Comparison of ENCODE assay signal across 10 mouse cellular contexts in the genomic region with DNA sequence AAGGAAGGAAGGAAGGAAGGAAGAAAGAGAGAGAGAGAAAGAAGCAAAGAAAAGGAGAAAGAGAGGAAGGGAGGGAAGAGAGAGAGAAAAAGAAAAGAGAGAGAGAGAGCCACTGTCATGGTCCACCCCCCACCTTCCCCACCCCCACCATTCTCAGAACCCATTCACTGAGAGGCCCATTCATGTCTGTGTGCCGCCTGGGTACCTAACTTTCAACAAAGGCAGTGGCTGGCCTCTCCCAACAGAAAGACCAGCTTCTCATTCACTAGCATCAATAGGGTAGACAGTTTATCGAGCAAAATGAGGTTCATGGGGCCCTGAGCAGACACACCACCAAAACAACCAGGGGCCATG. TPM values are rescaled to one million over a fixed set of nuclear protein-coding genes. Genes with fewer than 3 reads are reported as not detected.
DNase-seq lines count a peak whose midpoint lies in the region; ATAC-seq and TF ChIP-seq lines count a peak whose summit lies in the region.
"Had no signal": no experiment of that assay in that cellular context is flagged by ENCODE, and none has a peak within 500 bp of the region (broad histone marks: within the 10 kb centered on the region; RNA-seq: fewer than 3 reads in every experiment).

No protein-coding gene starts in this region.

- no peaks in the 10 kb centered on the region for H3K9me3 ChIP-seq in lung, embryonic 14.5 days (ENCODE audit: low read depth, low read length)
- no peaks in the 10 kb centered on the region for H3K9me3 ChIP-seq in intestine, embryonic 16.5 days (ENCODE audit: control insufficient read depth, low read length)
- H3K9me3 ChIP-seq in neural tube, embryonic 15.5 days (replicated peaks), result no peaks in the 10 kb centered on the region

- H3K4me2 ChIP-seq in lung, embryonic 14.5 days, result peak overlapping the region; percentile 34; the same call in 1 of the 2 replicates
- no peak overlapping the region; the same call in 1 of the 2 replicates for H3K4me2 ChIP-seq in intestine, embryonic 16.5 days (ENCODE audit: low read depth, low read length)
- H3K4me2 ChIP-seq in neural tube, embryonic 15.5 days, result peak overlapping the region; percentile 25

- H3K36me3 ChIP-seq in lung, embryonic 14.5 days (ENCODE audit: insufficient read depth), result no peaks in the 10 kb centered on the region
- H3K36me3 ChIP-seq in intestine, embryonic 16.5 days (ENCODE audit: control insufficient read depth, insufficient read depth, low read length), result no peaks in the 10 kb centered on the region
- H3K36me3 ChIP-seq in neural tube, embryonic 15.5 days, result no peaks in the 10 kb centered on the region

- no peak for ATAC-seq in lung, embryonic 14.5 days (ENCODE audit: insufficient read depth)
- no peak for ATAC-seq in intestine, embryonic 16.5 days
- ATAC-seq in neural tube, embryonic 15.5 days (ENCODE audit: low FRiP score), result 0 out of 2 replicates have a peak, but pooled peaks have one; percentile 7
- ATAC-seq in frontal cortex, adult (ENCODE audit: low TSS enrichment), result no peak
- ATAC-seq: Patski had no signal

- peak overlapping the region; percentile 54; the same call in 1 of the 2 replicates for H3K27ac ChIP-seq in lung, embryonic 14.5 days (ENCODE audit: low read depth)
- peak overlapping the region; percentile 15; the same call in 1 of the 2 replicates for H3K27ac ChIP-seq in embryonic fibroblast, embryonic 13.5 days (ENCODE audit: insufficient read depth, low read length)
- peak overlapping the region; percentile 52; the same call in 1 of the 2 replicates for H3K27ac ChIP-seq in intestine, embryonic 16.5 days (ENCODE audit: low read length)
- H3K27ac ChIP-seq in neural tube, embryonic 15.5 days (replicated peaks), result peak overlapping the region; percentile 64

- no peak overlapping the region for H3K4me3 ChIP-seq in lung, embryonic 14.5 days (ENCODE audit: low read depth, low read length)
- no peak overlapping the region for H3K4me3 ChIP-seq in embryonic fibroblast, embryonic 13.5 days (ENCODE audit: insufficient read depth, low read length)
- no peak overlapping the region for H3K4me3 ChIP-seq in intestine, embryonic 16.5 days (ENCODE audit: low read length)
- no peak overlapping the region for H3K4me3 ChIP-seq in neural tube, embryonic 15.5 days (replicated peaks)

- 40% methylated on average over 2 of the region's 2 CpGs for WGBS in lung, embryonic 14.5 days
- 42% methylated on average over 2 of the region's 2 CpGs for WGBS in intestine, embryonic 16.5 days
- 6% methylated on average over 2 of the region's 2 CpGs for WGBS in neural tube, embryonic 15.5 days

- no peaks in the 10 kb centered on the region for H3K27me3 ChIP-seq in lung, embryonic 14.5 days (ENCODE audit: insufficient read depth, low read length)
- no peaks in the 10 kb centered on the region for H3K27me3 ChIP-seq in intestine, embryonic 16.5 days (replicated peaks; ENCODE audit: control insufficient read depth, insufficient read depth, low read length)
- no peaks in the 10 kb centered on the region for H3K27me3 ChIP-seq in neural tube, embryonic 15.5 days (replicated peaks)
- H3K27me3 ChIP-seq: Patski had no signal

- H3K4me1 ChIP-seq in lung, embryonic 14.5 days (ENCODE audit: insufficient read depth), result peaks cover 62% of the 10 kb centered on the region
- H3K4me1 ChIP-seq in embryonic fibroblast, embryonic 13.5 days (ENCODE audit: control insufficient read depth, insufficient read depth, low read length), result peaks cover 18% of the 10 kb centered on the region
- H3K4me1 ChIP-seq in intestine, embryonic 16.5 days (ENCODE audit: control insufficient read depth, insufficient read depth, low read length), result peaks cover 76% of the 10 kb centered on the region
- H3K4me1 ChIP-seq in neural tube, embryonic 15.5 days, result peaks cover 85% of the 10 kb centered on the region

- no peak overlapping the region for H3K9ac ChIP-seq in lung, embryonic 14.5 days
- peak overlapping the region; percentile 30; the same call in 1 of the 2 replicates for H3K9ac ChIP-seq in intestine, embryonic 16.5 days (ENCODE audit: low read depth, low read length)
- no peak overlapping the region for H3K9ac ChIP-seq in neural tube, embryonic 15.5 days (replicated peaks)

- no peak for DNase-seq in lung, embryonic 14.5 days
- no peak for DNase-seq in lung, postnatal 10 days
- no peak for DNase-seq in ovary, postnatal 14 days (ENCODE audit: low spot score)
- DNase-seq in cerebellum, adult 18-20 months, result no peak
- DNase-seq: adrenal gland, adult 8-10 months had no signal

- TF ChIP-seq POLR2A in embryonic fibroblast, embryonic 13.5 days (IDR thresholded peaks at IDR 0.05; ENCODE audit: low read depth, low read length), result no peak

- TF ChIP-seq CTCF in lung, embryonic 14.5 days (IDR thresholded peaks at IDR 0.05; ENCODE audit: low read depth), result no peak
- no peak for TF ChIP-seq CTCF in embryonic fibroblast, embryonic 13.5 days (IDR thresholded peaks at IDR 0.05; ENCODE audit: borderline replicate concordance, insufficient read depth, low read length)

RNA-seq across cellular contexts. Expression of a gene that starts 13.3 kb away (rescaled TPM):
- 8.6 and 8.8 TPM in 2 replicates for polyA plus RNA-seq in lung, embryonic 14.5 days (2014; fragmentation: Nextera tagmentation; extraction: Ambion mirVana)
- polyA plus RNA-seq in embryonic fibroblast, embryonic 13.5 days (2011; ENCODE audit: insufficient read length, low read depth, missing spikeins), result 8.4 and 8.6 TPM in 2 replicates
- 4.1 and 4.8 TPM in 2 replicates for polyA plus RNA-seq in intestine, embryonic 16.5 days (2015; fragmentation: Nextera tagmentation; extraction: Ambion mirVana)
- 12.4 and 15.5 TPM in 2 replicates for polyA plus RNA-seq in neural tube, embryonic 15.5 days (2015; fragmentation: Nextera tagmentation; extraction: Ambion mirVana)

RNA-seq across cellular contexts. Expression of a gene that starts 28.6 kb away (rescaled TPM):
- polyA plus RNA-seq in lung, embryonic 14.5 days (2014; fragmentation: Nextera tagmentation; extraction: Ambion mirVana), result 7.0 and 8.1 TPM in 2 replicates
- 9.0 and 10.0 TPM in 2 replicates for polyA plus RNA-seq in embryonic fibroblast, embryonic 13.5 days (2011; ENCODE audit: insufficient read length, low read depth, missing spikeins)
- polyA plus RNA-seq in intestine, embryonic 16.5 days (2015; fragmentation: Nextera tagmentation; extraction: Ambion mirVana), result 4.6 and 5.5 TPM in 2 replicates
- polyA plus RNA-seq in neural tube, embryonic 15.5 days (2015; fragmentation: Nextera tagmentation; extraction: Ambion mirVana), result 40.4 and 45.0 TPM in 2 replicates
